Mouse (Mus musculus): ENCODE data around the gene Ints11. TPM values are rescaled to one million over a fixed set of nuclear protein-coding genes. Genes with fewer than 3 reads are reported as not detected.
A peak's percentile ranks its signal among the peaks of the same experiment; 100 is the strongest.

Ints11 gene
- polyA plus RNA-seq, 1 experiment from 2014 or later, result 97.9 TPM

DNA sequence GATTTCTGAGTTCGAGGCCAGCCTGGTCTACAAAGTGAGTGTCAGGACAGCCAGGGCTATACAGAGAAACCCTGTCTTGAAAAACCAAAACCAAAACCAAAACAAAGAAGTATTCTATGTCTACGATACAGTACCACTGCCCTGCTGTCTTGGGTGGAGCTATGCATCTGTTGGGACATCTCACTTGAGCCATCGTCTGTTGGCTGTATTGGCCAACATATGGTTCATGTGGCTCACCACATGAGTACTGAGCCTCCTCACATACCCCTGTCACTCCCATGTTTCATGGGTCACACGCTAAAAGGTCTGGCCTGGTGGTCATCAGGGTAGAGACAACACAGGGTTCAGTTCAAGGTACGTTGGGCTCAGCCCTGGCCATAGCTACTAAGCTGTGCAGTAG, 17.0 kb downstream of the Ints11 start:
- no peak for DNase-seq (ENCODE audit: low spot score)
- no peak overlapping the region for H3K27ac ChIP-seq (replicated peaks)
- H3K36me3 ChIP-seq (replicated peaks), result peaks cover 84% of the 10 kb centered on the region
- H3K4me1 ChIP-seq, result peaks cover 14% of the 10 kb centered on the region
- H3K4me3 ChIP-seq, result no peak overlapping the region
- no peaks in the 10 kb centered on the region for H3K27me3 ChIP-seq (replicated peaks; ENCODE audit: low read depth, poor library complexity, severe bottlenecking)
- 92% methylated on average over 5 of the region's 5 CpGs for WGBS
- no peaks in the 10 kb centered on the region for H3K9me3 ChIP-seq

DNA sequence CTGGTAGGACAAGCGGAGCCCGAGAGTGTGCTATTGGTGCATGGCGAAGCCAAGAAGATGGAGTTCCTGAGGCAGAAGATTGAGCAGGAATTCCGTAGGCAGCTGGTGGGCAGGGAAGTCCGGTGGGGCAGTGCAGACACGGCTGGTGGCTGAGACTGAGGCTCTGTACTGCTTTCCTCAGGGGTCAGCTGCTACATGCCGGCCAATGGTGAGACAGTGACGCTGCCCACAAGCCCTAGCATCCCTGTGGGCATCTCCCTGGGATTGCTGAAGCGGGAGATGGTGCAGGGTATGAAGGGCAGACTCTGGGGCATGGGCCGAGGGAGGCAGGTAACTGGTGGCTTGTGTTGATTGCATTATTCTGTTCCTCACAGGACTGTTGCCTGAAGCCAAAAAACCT, 18.3 kb downstream of the Ints11 start:
- 87% methylated on average over 10 of the region's 10 CpGs for WGBS
- peaks cover 75% of the 10 kb centered on the region for H3K36me3 ChIP-seq (replicated peaks)
- H3K27me3 ChIP-seq (replicated peaks; ENCODE audit: low read depth, poor library complexity, severe bottlenecking), result no peaks in the 10 kb centered on the region
- peaks cover 18% of the 10 kb centered on the region for H3K4me1 ChIP-seq
- DNase-seq (ENCODE audit: low spot score), result no peak
- H3K9me3 ChIP-seq, result no peaks in the 10 kb centered on the region
- H3K4me3 ChIP-seq, result no peak overlapping the region
- no peak overlapping the region for H3K27ac ChIP-seq (replicated peaks)

DNA sequence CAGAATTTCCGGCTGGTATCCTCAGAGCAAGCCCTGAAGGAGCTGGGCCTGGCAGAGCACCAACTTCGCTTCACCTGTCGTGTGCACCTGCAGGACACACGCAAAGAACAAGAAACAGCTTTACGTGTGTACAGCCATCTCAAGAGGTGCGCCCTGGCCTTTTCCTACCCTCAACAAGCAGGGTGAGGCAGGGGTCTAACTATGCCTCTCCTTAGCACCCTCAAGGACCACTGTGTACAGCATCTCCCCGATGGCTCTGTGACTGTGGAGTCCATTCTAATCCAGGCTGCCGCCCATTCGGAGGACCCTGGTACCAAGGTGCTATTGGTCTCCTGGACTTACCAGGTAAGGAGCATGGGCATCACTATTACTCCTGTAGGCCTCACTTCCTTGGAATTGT, 18.8 kb downstream of the Ints11 start:
- H3K36me3 ChIP-seq (replicated peaks), result peaks cover 69% of the 10 kb centered on the region
- no peak for DNase-seq (ENCODE audit: low spot score)
- H3K27me3 ChIP-seq (replicated peaks; ENCODE audit: low read depth, poor library complexity, severe bottlenecking), result no peaks in the 10 kb centered on the region
- no peak overlapping the region for H3K4me3 ChIP-seq
- peaks cover 23% of the 10 kb centered on the region for H3K4me1 ChIP-seq
- H3K27ac ChIP-seq (replicated peaks), result no peak overlapping the region
- no peaks in the 10 kb centered on the region for H3K9me3 ChIP-seq
- 95% methylated on average over 9 of the region's 9 CpGs for WGBS

DNA sequence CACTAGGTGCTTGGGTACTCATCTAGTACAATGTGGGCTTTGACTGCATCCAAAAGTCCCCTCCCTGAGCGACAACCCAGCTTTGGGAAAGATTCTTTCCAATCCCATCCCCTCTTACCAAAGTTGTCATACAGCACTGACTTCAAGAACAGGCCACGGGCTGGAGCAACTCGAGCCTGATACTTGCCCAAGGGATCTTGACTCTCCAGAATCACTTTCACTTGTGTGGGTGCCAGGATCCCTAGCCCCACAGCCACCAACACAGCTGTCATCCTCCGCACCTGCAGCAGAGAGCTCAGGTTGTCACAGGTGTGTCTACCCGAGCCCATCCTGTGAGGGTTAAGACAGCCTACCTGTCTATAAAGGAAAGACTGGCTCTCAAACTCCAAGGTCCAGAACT, 20.0 kb downstream of the Ints11 start:
- no peak overlapping the region for H3K27ac ChIP-seq (replicated peaks)
- 84% methylated on average over 5 of the region's 5 CpGs for WGBS
- H3K27me3 ChIP-seq (replicated peaks; ENCODE audit: low read depth, poor library complexity, severe bottlenecking), result no peaks in the 10 kb centered on the region
- H3K4me3 ChIP-seq, result peak overlapping the region; percentile 96; the same call in 1 of the 2 replicates
- no peak for DNase-seq (ENCODE audit: low spot score)
- H3K9me3 ChIP-seq, result no peaks in the 10 kb centered on the region
- peaks cover 58% of the 10 kb centered on the region for H3K36me3 ChIP-seq (replicated peaks)
- H3K4me1 ChIP-seq, result peaks cover 35% of the 10 kb centered on the region

DNA sequence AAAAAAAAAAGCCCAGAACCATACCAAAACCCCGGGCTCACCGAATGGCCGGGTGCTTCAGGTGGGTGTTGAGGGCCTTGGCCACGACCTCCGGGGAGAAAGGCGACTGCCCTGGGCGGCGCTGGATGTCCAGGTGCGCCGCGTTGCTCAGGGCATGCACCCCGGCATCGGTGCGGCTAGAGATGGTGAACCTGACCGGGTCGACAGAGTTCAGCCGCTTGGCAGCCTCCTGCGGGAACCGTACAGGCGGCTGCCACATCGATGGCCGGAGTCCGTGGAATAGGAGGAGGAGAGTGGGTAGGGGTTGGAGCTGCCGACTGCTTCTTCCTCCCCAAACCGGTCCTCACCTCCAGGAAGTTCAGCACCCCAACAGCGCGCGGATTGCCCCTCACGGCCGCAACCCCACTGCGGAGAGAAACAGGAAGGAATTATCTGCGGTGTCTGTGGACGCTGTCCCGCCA, 21.7 kb downstream of the Ints11 start:
- WGBS, result under 1% methylated on average over 34 of the region's 34 CpGs
- H3K27ac ChIP-seq (replicated peaks), result peak overlapping the region; percentile 90
- H3K4me1 ChIP-seq, result peaks cover 47% of the 10 kb centered on the region

DNA sequence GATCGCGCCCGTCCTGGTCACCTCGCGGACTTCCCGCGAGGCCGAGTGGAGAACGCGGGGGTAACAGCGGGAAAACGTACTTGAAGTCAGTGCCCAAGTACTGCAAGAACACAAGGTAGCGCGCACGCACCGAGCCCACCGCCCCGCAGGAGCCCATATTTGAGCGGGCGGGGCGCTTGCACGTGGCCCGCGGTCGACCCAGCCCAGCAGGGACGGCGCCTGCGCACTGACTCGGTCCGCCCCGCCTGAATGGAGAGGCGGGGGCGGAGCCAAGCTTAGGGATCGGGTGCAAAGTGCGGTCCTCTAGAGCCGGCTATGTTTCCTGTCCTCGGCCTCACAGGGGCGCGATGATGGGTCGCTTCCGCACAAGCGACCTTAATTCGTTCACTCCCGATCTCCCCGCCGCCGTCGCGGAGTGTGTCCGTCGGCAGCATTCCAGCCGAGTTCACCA, 22.2 kb downstream of the Ints11 start, which contains the start of the genes Pusl1 and Acap3:
Pusl1 (minus strand) TSS at position 231 of the 451 bp plus-strand sequence.
Acap3 (plus strand) TSS at position 272 of the 451 bp plus-strand sequence.
- H3K27me3 ChIP-seq (replicated peaks; ENCODE audit: low read depth, poor library complexity, severe bottlenecking), result no peaks in the 10 kb centered on the region
- WGBS, result under 1% methylated on average over 52 of the region's 52 CpGs
- peaks cover 47% of the 10 kb centered on the region for H3K4me1 ChIP-seq
- H3K4me3 ChIP-seq, result peak within 1 kb of the TSS; percentile 96
- peaks cover 47% of the 10 kb centered on the region for H3K36me3 ChIP-seq (replicated peaks)
- H3K9me3 ChIP-seq, result no peaks in the 10 kb centered on the region
- peak within 1 kb of the TSS; percentile 90 for H3K27ac ChIP-seq (replicated peaks)
- peak; percentile 97 for DNase-seq (ENCODE audit: low spot score)

More for the DNA sequence above, 21.7 kb downstream of the Ints11 start:
- Histone ChIP-seq H3K4me3 (peak overlapping the region; percentile 96), H3K9me3 (no peaks in the 10 kb centered on the region), H3K36me3 (replicated peaks) (peaks cover 47% of the 10 kb centered on the region), H3K27me3 (replicated peaks; ENCODE audit: low read depth, poor library complexity, severe bottlenecking) (no peaks in the 10 kb centered on the region)
- DNase-seq (ENCODE audit: low spot score), result no peak

DNA sequence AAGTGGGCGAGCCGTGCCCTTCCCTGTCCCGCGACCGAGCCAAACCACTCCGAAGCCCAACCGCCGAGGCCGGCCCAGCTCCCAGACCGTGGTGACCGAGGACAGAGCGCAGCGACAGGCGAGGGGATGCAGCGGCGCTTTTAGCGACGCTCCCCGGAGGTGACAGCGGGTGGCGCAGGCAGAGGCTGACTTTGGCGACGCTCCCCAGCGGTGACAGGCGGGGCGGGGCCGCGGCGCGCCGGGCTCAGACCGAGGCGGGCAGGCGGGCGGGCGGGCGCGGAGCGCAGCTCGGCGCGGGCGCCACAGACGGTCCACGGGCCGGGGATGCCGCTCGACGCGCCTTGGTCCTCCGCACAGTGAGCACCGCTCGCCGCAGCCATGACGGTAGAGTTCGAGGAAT, 22.7 kb downstream of the Ints11 start:
- peak overlapping the region; percentile 90 for H3K27ac ChIP-seq (replicated peaks)
- WGBS, result under 1% methylated on average over 56 of the region's 56 CpGs
- H3K9me3 ChIP-seq, result no peaks in the 10 kb centered on the region
- peaks cover 47% of the 10 kb centered on the region for H3K4me1 ChIP-seq
- no peaks in the 10 kb centered on the region for H3K27me3 ChIP-seq (replicated peaks; ENCODE audit: low read depth, poor library complexity, severe bottlenecking)
- DNase-seq (ENCODE audit: low spot score), result peak; percentile 90
- H3K36me3 ChIP-seq (replicated peaks), result peaks cover 47% of the 10 kb centered on the region
- peak overlapping the region; percentile 96 for H3K4me3 ChIP-seq

DNA sequence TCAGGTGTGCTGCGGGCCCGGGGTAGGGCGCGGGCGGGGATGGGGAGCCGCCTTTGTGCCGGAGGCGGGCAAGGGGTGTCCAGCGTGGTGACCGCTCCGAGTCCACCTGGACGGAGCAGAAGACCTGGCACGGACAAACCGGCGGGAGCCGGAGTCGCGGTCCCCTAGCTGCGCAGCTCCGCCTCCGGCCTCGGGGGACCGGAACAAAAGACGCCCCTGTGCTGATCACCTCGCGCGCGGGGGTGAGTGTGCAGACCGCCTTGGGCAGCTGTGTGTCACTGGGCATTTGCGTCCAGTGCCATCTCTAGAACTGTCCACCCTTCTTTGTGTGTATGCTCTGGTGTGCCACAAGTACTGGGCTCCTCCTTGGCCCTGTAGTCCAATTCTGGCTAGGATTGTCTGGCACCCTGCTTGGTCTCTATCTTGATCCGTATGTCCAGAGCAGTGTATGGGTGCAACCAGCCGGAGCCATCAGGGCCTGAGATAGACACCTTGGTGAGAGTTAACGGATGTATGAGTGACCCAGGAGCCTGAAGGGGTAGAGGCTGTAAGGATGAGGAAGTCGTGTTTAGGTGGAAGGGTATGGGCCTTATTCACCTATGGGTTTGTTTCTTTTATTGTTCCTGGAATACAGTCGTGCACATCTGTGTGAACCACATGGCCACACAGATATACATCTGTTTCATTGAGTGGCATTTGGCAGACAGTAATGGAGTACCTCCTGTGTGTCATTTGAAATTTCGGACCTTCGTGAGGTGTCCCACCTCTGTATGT, 23.3 kb downstream of the Ints11 start:
- peak; percentile 65 for DNase-seq (ENCODE audit: low spot score)
- H3K4me1 ChIP-seq, result peaks cover 47% of the 10 kb centered on the region

DNA sequence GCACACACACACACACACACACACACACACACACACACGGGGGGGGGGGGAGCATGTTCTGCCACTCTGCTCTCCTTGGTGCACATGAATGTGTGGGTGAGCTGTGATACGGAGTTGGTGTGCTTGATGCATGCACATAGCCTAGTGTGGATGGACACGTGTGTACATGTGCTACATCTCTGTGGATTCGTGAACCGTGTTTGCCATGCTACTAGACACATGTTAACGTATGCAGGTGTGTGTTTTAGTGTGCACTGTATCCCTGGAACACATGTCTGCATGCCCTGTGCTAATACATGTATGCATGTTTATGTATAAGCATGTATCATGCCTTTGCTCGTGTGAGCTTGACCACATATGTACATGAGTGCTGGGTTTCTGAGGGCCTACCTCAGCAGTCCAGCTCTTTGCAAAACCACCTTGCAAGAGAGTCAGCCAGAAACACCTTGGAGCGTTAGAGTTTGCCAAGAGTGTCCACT, 23.9 kb downstream of the Ints11 start:
- peak overlapping the region; percentile 96 for H3K4me3 ChIP-seq
- peaks cover 47% of the 10 kb centered on the region for H3K4me1 ChIP-seq
- WGBS, result 73% methylated on average over 8 of the region's 8 CpGs
- 0 out of 2 replicates have a peak overlapping the region, but pooled peaks have one; percentile 90 for H3K27ac ChIP-seq (replicated peaks)
- H3K9me3 ChIP-seq, result no peaks in the 10 kb centered on the region
- peaks cover 42% of the 10 kb centered on the region for H3K36me3 ChIP-seq (replicated peaks)
- H3K27me3 ChIP-seq (replicated peaks; ENCODE audit: low read depth, poor library complexity, severe bottlenecking), result no peaks in the 10 kb centered on the region
- no peak for DNase-seq (ENCODE audit: low spot score)

More for the DNA sequence above, 23.3 kb downstream of the Ints11 start:
- Histone ChIP-seq H3K27me3 (replicated peaks; ENCODE audit: low read depth, poor library complexity, severe bottlenecking) (no peaks in the 10 kb centered on the region), H3K4me3 (peak overlapping the region; percentile 96), H3K27ac (replicated peaks) (peak overlapping the region; percentile 90), H3K36me3 (replicated peaks) (peaks cover 43% of the 10 kb centered on the region), H3K9me3 (no peaks in the 10 kb centered on the region)
- WGBS, result 6% methylated on average over 37 of the region's 37 CpGs

DNA sequence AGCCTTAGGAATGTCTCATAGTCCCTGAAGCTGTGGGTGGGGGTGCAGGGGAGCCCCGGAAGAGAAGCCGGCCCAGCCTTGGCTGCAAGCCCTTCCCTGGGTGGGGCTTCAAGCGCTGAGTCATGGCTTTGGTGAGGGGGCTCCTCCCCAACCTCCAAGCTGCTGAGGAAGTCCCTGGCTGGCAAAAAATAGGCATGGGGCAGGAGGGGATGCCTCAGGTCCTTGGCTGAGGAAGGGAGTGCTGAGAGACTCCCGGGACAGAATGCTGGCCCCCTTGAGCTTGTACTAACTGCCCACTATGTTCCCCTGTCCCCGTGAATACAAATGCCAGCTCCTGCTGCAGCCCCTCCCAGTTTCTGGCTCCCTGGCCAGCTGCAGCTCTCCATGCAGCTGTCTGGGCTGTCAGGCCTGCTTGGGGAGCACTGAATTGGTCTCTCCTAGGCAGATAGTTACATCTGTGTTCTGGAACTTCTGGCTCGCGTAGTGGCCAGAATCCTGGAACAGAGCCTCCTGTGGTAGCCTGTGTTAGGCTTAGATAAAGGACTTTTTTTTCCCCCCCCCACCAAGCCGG, 25.1 kb downstream of the Ints11 start:
- no peak for DNase-seq (ENCODE audit: low spot score)
- Histone ChIP-seq H3K27ac (replicated peaks) (no peak overlapping the region; the same call in 1 of the 2 replicates), H3K36me3 (replicated peaks) (peaks cover 42% of the 10 kb centered on the region), H3K27me3 (replicated peaks; ENCODE audit: low read depth, poor library complexity, severe bottlenecking) (no peaks in the 10 kb centered on the region), H3K9me3 (no peaks in the 10 kb centered on the region), H3K4me1 (peaks cover 47% of the 10 kb centered on the region), H3K4me3 (peak overlapping the region; percentile 96)
- 40% methylated on average over 8 of the region's 8 CpGs for WGBS

DNA sequence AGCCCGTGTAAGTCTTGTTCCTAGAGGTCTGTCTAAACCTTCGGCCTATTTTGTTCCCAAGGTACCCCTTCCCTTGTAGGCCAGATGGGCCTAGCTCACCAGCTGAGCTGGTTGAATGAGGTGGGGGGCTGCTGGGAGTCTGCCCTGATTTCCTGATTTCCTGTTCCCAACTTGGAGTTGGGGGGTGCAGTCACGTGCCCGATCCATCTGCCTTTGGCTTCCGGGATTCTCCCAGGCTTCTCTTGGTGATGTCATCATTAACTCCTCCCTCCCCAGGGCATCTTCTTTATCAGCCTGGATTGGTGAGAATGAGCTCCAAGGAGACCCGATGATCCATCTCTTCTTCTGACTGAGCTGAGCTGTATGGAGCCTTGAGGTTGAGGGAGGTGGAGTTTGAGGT, 25.9 kb downstream of the Ints11 start:
- no peak overlapping the region for H3K27ac ChIP-seq (replicated peaks)
- H3K9me3 ChIP-seq, result no peaks in the 10 kb centered on the region

DNA sequence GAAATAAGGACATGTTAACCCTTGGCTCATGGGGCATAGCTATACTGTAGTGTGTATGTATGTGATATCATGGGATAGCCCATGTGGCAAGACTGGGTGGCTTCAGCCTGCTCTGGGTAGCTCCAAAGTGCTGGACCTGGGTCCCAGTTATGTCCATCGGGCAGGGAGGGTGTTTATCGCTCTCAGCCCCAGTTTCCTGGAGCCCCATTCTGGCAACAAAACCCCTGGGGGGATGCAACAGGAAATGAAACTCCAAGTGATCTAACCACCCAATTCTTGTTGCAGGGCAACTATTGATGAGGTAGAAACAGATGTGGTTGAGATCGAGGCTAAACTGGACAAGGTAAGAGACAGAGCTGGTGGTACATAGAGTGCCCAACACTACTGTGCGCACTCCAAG, 26.5 kb downstream of the Ints11 start:
- Histone ChIP-seq H3K36me3 (replicated peaks) (peaks cover 47% of the 10 kb centered on the region), H3K4me1 (peaks cover 37% of the 10 kb centered on the region), H3K27me3 (replicated peaks; ENCODE audit: low read depth, poor library complexity, severe bottlenecking) (no peaks in the 10 kb centered on the region), H3K27ac (replicated peaks) (no peak overlapping the region), H3K4me3 (0 out of 2 replicates have a peak overlapping the region, but pooled peaks have one; percentile 2), H3K9me3 (no peaks in the 10 kb centered on the region)
- no peak for DNase-seq (ENCODE audit: low spot score)
- 92% methylated on average over 4 of the region's 4 CpGs for WGBS

More for the DNA sequence above, 25.9 kb downstream of the Ints11 start:
- H3K36me3 ChIP-seq (replicated peaks), result peaks cover 42% of the 10 kb centered on the region
- no peaks in the 10 kb centered on the region for H3K27me3 ChIP-seq (replicated peaks; ENCODE audit: low read depth, poor library complexity, severe bottlenecking)
- peaks cover 43% of the 10 kb centered on the region for H3K4me1 ChIP-seq
- 49% methylated on average over 6 of the region's 6 CpGs for WGBS
- no peak for DNase-seq (ENCODE audit: low spot score)
- H3K4me3 ChIP-seq, result peak overlapping the region; percentile 96; the same call in 1 of the 2 replicates
